Mouse (Mus musculus) lung, adult 2 months (tissue): Measurements from ENCODE around the gene Papss2. TPM values are rescaled to one million over a fixed set of nuclear protein-coding genes. Genes with fewer than 3 reads are reported as not detected.
"Not testable (repeated sequence)": the region's sequence is repeated elsewhere in the genome, so short reads cannot be mapped to it uniquely, and the experiment has no call there.

Experiments used
- DNase-seq: peaks from one replicate; pipeline ENCODE4 v3.0.0; 2022
- H3K4me1 ChIP-seq: fragments of 200-500 bp; 2 replicates; pipeline ENCODE4 v1.6.1; 2011; ENCODE audit warnings: low read length; ENCODE audit not compliant: control insufficient read depth, insufficient read depth
- H3K4me3 ChIP-seq: fragments of 200-500 bp; replicated peaks from 2 replicates; pipeline ENCODE3; 2011; ENCODE audit warnings: low read depth, mild to moderate bottlenecking, control low read depth, low read length; ENCODE audit errors: extremely low read depth
- CTCF ChIP-seq: fragments of 200-500 bp; IDR thresholded peaks from 2 replicates; pipeline ENCODE4 v1.5.1; 2011; ENCODE audit warnings: mild to moderate bottlenecking, low read length, control low read depth; ENCODE audit not compliant: insufficient read depth
- POLR2A ChIP-seq: fragments of 200-500 bp; IDR thresholded peaks from 2 replicates; pipeline ENCODE4 v1.6.1; 2011; ENCODE audit warnings: low read depth, mild to moderate bottlenecking, control low read depth, low read length, borderline replicate concordance; ENCODE audit errors: extremely low read depth
- WGBS: fragments of 180-500 bp; shearing (Covaris S2); methylation state at CpG from one replicate; pipeline ENCODE4 v1.1.7; 2018; 5-methylcytosine and 5-hydroxymethylcytosine counted together
- polyA plus RNA-seq: library from polyadenylated mRNA; depleted of rRNA; stranded (reverse); fragments of >200 nt; gene quantifications from 2 replicates; pipeline ENCODE4 v1.2.3, GENCODE M21; 2012

The Papss2 gene
- polyA plus RNA-seq, 1 experiment = 7.9 TPM

- no peak for DNase-seq
- Histone ChIP-seq H3K4me1 (no peaks in the 10 kb centered on the region), H3K4me3 (no peak overlapping the region)
- TF ChIP-seq CTCF (no peak), POLR2A (no peak)
- WGBS = 54% methylated on average over 10 of the region's 10 CpGs
Observed at GRCm38 (mm10) chr19:32648019-32648571, 52.5 kb downstream of the Papss2 start.

GRCm38 (mm10) chr19:32651046-32651445 lies 55.5 kb downstream of the Papss2 start:
- 84% methylated on average over 5 of the region's 5 CpGs for WGBS
- no peak overlapping the region for H3K4me3 ChIP-seq
- TF ChIP-seq CTCF (no peak), POLR2A (no peak)
- no peaks in the 10 kb centered on the region for H3K4me1 ChIP-seq
- DNase-seq = no peak

- no peaks in the 10 kb centered on the region for H3K4me1 ChIP-seq
- DNase-seq = no peak
- H3K4me3 ChIP-seq = no peak overlapping the region
- TF ChIP-seq CTCF (no peak), POLR2A (no peak)
- WGBS = 65% methylated on average over 5 of the region's 5 CpGs
Observed at GRCm38 (mm10) chr19:32653122-32653521, 57.5 kb downstream of the Papss2 start.

GRCm38 (mm10) chr19:32653630-32654362 lies 58.2 kb downstream of the Papss2 start:
- Histone ChIP-seq H3K4me3 (no peak overlapping the region), H3K4me1 (no peaks in the 10 kb centered on the region)
- no peak for DNase-seq
- TF ChIP-seq CTCF = no peak
- TF ChIP-seq POLR2A = no peak
- WGBS = 83% methylated on average over 7 of the region's 7 CpGs

- DNase-seq = no peak
- H3K4me3 ChIP-seq = no peak overlapping the region
- no peaks in the 10 kb centered on the region for H3K4me1 ChIP-seq
- no peak for TF ChIP-seq CTCF
- TF ChIP-seq POLR2A = no peak
- WGBS = 73% methylated on average over 5 of the region's 5 CpGs
Observed at GRCm38 (mm10) chr19:32659346-32659745, 63.8 kb downstream of the Papss2 start.

- no peak for DNase-seq
- no peaks in the 10 kb centered on the region for H3K4me1 ChIP-seq
- WGBS = 66% methylated on average over 6 of the region's 6 CpGs
- no peak overlapping the region for H3K4me3 ChIP-seq
- TF ChIP-seq CTCF (no peak), POLR2A (no peak)
Observed at GRCm38 (mm10) chr19:32662936-32663335, 67.3 kb downstream of the Papss2 start.

- WGBS = 75% methylated on average over 8 of the region's 8 CpGs
- H3K4me1 ChIP-seq = no peaks in the 10 kb centered on the region
- TF ChIP-seq POLR2A (no peak), CTCF (no peak)
- no peak for DNase-seq
- H3K4me3 ChIP-seq = no peak overlapping the region
Observed at GRCm38 (mm10) chr19:32665243-32665642, 69.7 kb downstream of the Papss2 start.

- 82% methylated on average over 1 of the region's 1 CpGs for WGBS
- DNase-seq, H3K4me1 ChIP-seq: not testable (repeated sequence)
Observed at GRCm38 (mm10) chr19:32667830-32668229, 72.2 kb downstream of the Papss2 start.

GRCm38 (mm10) chr19:32675766-32676165 lies 80.2 kb downstream of the Papss2 start:
- Histone ChIP-seq H3K4me1 (no peaks in the 10 kb centered on the region), H3K4me3 (no peak overlapping the region)
- DNase-seq = no peak
- 98% methylated on average over 3 of the region's 3 CpGs for WGBS
- TF ChIP-seq CTCF = no peak

More at GRCm38 (mm10) chr19:32667830-32668229, 72.2 kb downstream of the Papss2 start:
- H3K4me3 ChIP-seq = not testable (repeated sequence)

- Histone ChIP-seq H3K4me3 (no peak overlapping the region), H3K4me1 (no peaks in the 10 kb centered on the region)
- TF ChIP-seq CTCF = no peak
- no peak for TF ChIP-seq POLR2A
- no peak for DNase-seq
- 50% methylated on average over 2 of the region's 2 CpGs for WGBS
Observed at GRCm38 (mm10) chr19:32680894-32681293, 85.3 kb downstream of the Papss2 start.

GRCm38 (mm10) chr19:32683081-32683480 lies 87.5 kb downstream of the Papss2 start:
- 93% methylated on average over 5 of the region's 5 CpGs for WGBS
- Histone ChIP-seq H3K4me3 (no peak overlapping the region), H3K4me1 (no peaks in the 10 kb centered on the region)
- no peak for TF ChIP-seq POLR2A
- TF ChIP-seq CTCF = no peak
- no peak for DNase-seq
